Mouse (Mus musculus): ENCODE results near the gene Pou5f1.

Pou5f1 gene

GRCm38 (mm10) chr17:35513886-35514285 is 8.1 kb downstream of the Pou5f1 start:
- peak; percentile 55 for DNase-seq (ENCODE audit: low spot score)

- no peak for DNase-seq (ENCODE audit: low spot score)
Observed at GRCm38 (mm10) chr17:35514756-35515155, 8.9 kb downstream of the Pou5f1 start.

GRCm38 (mm10) chr17:35515911-35516640 is 10.3 kb downstream of the Pou5f1 start:
- no peak for DNase-seq (ENCODE audit: low spot score)

- peak; percentile 94 for DNase-seq (ENCODE audit: low spot score)
Observed at GRCm38 (mm10) chr17:35516652-35517500, 11.1 kb downstream of the Pou5f1 start, which contains the start of the genes Tcf19 and Cchcr1. TSS of gene Tcf19 (minus strand) at chr17:35516824. TSS of gene Cchcr1 (plus strand) at chr17:35517100.

GRCm38 (mm10) chr17:35517526-35517925 is 11.7 kb downstream of the Pou5f1 start:
- DNase-seq (ENCODE audit: low spot score): no peak

GRCm38 (mm10) chr17:35524354-35524753 is 18.5 kb downstream of the Pou5f1 start:
- no peak for DNase-seq (ENCODE audit: low spot score)

GRCm38 (mm10) chr17:35526644-35527043 is 20.8 kb downstream of the Pou5f1 start:
- no peak for DNase-seq (ENCODE audit: low spot score)

GRCm38 (mm10) chr17:35532360-35532759 is 26.5 kb downstream of the Pou5f1 start:
- DNase-seq (ENCODE audit: low spot score): no peak

GRCm38 (mm10) chr17:35532901-35533300 is 27.1 kb downstream of the Pou5f1 start, which contains the start of gene Psors1c2:
TSS of gene Psors1c2 (plus strand) at chr17:35533201.
- no peak for DNase-seq (ENCODE audit: low spot score)

GRCm38 (mm10) chr17:35534343-35534742 is 28.5 kb downstream of the Pou5f1 start:
- peak; percentile 83 for DNase-seq (ENCODE audit: low spot score)

GRCm38 (mm10) chr17:35537421-35537820 is 31.6 kb downstream of the Pou5f1 start:
- DNase-seq (ENCODE audit: low spot score): no peak

GRCm38 (mm10) chr17:35538476-35538875 is 32.7 kb downstream of the Pou5f1 start:
- DNase-seq (ENCODE audit: low spot score): no peak

- no peak for DNase-seq (ENCODE audit: low spot score)
Observed at GRCm38 (mm10) chr17:35539540-35539939, 33.7 kb downstream of the Pou5f1 start.

GRCm38 (mm10) chr17:35542761-35543411 is 37.1 kb downstream of the Pou5f1 start:
- no peak for DNase-seq (ENCODE audit: low spot score)

GRCm38 (mm10) chr17:35543412-35543861 is 37.6 kb downstream of the Pou5f1 start:
- no peak for DNase-seq (ENCODE audit: low spot score)

- DNase-seq (ENCODE audit: low spot score): no peak
Observed at GRCm38 (mm10) chr17:35544001-35544400, 38.2 kb downstream of the Pou5f1 start.

- peak; percentile 53 for DNase-seq (ENCODE audit: low spot score)
Observed at GRCm38 (mm10) chr17:35544680-35545079, 38.9 kb downstream of the Pou5f1 start.

- no peak for DNase-seq (ENCODE audit: low spot score)
Observed at GRCm38 (mm10) chr17:35547465-35547864, 41.6 kb downstream of the Pou5f1 start.

GRCm38 (mm10) chr17:35548636-35549035 is 42.8 kb downstream of the Pou5f1 start:
- DNase-seq (ENCODE audit: low spot score): no peak

- peak; percentile 65 for DNase-seq (ENCODE audit: low spot score)
Observed at GRCm38 (mm10) chr17:35549437-35550142, 43.8 kb downstream of the Pou5f1 start.

- no peak for DNase-seq (ENCODE audit: low spot score)
Observed at GRCm38 (mm10) chr17:35550143-35550494, 44.3 kb downstream of the Pou5f1 start.

- DNase-seq (ENCODE audit: low spot score): no peak
Observed at GRCm38 (mm10) chr17:35550871-35551270, 45.1 kb downstream of the Pou5f1 start.
